Mouse (Mus musculus) monocyte, adult 2 months (primary cell): ENCODE measurements around the gene Rbp2.

Experiments
- DNase-seq, 2 experiments: peaks; one replicate each; pipeline ENCODE4 v3.0.0; 2022; ENCODE audit warnings: low spot score in 2 of 2, low read depth in 1 of 2

Gene Rbp2

GRCm38 (mm10) chr9:98523872-98524271, 38.0 kb downstream of the Rbp2 start:
- no peak for DNase-seq

DNA sequence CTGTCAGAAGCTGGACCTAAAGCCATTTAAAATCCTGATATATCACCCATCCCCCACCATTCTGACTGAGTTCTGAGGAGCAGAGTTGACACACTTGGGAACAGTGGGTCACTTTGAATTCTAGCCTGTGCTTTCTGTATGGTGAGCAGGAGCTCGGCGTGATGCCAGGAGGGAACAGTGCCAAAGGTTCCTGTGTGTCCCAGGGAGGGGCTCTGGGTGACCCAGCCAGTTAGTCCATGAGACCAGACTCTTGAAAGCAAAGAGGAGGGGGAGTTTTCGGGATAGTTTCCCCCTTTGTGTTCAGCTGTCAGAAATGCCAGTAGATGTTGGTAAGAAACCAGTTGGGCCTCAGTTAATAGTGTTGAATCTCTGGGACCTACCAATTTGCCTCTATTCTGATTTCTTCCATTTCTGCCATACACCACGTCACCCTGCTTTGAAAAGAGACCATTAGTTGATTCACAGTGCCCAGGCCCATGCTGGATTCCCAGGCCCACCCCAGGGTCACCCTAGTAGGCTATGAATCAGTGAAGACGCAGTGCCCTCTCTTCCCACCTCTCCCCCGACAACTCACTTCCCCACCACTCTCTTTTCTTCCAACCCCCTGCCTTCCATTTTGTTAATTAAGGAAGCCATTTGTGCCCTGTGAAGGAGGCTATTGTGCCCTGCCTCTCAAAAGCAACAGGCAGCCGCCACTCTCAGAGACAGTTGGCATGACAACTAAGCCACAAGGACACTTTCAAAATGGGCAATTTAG, 39.0 kb downstream of the Rbp2 start:
- no peak for DNase-seq

DNA sequence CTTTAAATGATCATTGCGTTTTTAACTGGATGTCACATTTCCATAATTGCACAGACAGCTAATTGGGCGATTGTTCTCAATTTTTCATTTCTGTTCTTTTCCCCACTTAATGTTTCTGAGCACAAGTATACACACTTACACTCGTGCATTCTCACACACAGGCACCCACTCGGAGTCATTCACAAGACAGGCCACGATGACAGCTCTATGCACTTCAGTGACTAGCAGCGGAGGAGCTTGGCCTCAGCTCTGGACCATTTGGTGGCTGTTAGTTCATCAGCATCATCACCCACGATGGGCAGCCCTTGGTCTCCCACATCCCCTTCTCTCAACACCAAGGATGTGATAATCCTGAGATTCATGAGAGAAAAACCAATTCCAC, 39.6 kb downstream of the Rbp2 start:
- no peak for DNase-seq

- DNase-seq = no peak
Observed at GRCm38 (mm10) chr9:98527226-98527625, 41.3 kb downstream of the Rbp2 start.

GRCm38 (mm10) chr9:98529776-98530175, 43.9 kb downstream of the Rbp2 start:
- DNase-seq = no peak

DNA sequence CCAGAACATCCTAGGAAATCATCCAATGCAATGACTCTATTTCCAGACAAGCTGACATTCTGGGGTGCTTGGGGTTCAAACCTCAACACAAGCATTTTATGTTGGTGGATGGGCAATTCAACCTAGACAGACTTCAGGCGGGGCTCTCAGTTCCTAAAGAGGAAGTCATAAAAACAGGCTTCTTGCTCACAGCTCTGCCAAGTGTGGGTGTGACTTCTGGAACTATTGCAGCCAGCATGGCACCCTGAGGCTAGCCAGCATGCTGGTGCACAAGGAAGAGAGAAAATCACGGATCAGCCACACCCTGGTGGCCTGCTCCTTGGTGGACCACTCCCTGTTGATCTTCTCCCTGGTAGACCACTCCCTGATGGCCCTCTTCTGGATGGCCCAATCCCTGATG, 45.1 kb downstream of the Rbp2 start:
- DNase-seq = no peak

DNA sequence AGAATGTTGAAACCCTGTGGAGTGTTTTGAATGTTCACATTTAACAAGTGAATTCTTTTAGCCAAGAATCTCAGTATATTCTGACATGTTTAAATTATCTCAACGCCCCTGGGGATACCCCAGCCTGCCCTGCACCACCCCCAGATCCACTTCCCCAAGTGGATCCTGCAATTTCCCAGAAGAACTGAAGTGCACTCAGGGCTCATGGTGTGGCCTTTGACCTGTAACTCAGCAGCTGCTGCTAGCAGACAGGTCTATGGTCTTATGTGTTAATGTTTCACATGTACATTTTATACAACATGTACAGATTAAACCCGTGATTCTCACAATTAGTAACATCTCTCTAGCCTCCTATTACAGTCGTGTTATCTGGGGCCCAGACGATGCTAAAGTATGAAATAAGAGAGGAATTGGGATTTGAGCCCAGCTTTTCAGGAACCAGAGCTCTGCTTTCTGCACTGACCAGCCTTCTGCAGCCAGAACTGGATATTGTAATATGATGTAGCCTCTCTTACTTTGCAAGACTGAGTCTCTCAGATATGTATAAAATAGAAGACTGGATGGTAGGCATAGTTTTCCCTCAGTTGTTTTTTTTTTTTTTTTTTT, 48.9 kb downstream of the Rbp2 start:
- no peak for DNase-seq

DNA sequence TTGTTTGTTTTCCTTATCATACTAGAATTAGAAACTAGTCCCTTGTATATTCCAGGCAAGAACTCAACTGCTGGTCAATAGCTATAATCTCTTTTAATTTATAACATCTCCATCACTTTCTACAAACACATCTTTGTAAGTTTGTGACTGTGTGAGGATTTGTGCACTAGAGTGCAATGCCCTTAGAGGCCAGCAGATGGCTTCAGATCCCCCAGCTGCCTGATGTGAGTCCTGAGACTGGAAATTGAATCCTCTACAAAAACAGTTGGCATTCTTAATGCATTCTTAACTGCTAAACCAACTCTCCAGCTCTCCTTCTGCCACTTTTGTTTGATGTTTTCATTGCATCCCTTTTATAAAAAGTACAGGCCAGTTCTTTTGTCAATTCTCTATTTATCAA, 49.8 kb downstream of the Rbp2 start:
- DNase-seq = no peak

- DNase-seq = no peak
Observed at GRCm38 (mm10) chr9:98538017-98538712, 52.2 kb downstream of the Rbp2 start.

DNA sequence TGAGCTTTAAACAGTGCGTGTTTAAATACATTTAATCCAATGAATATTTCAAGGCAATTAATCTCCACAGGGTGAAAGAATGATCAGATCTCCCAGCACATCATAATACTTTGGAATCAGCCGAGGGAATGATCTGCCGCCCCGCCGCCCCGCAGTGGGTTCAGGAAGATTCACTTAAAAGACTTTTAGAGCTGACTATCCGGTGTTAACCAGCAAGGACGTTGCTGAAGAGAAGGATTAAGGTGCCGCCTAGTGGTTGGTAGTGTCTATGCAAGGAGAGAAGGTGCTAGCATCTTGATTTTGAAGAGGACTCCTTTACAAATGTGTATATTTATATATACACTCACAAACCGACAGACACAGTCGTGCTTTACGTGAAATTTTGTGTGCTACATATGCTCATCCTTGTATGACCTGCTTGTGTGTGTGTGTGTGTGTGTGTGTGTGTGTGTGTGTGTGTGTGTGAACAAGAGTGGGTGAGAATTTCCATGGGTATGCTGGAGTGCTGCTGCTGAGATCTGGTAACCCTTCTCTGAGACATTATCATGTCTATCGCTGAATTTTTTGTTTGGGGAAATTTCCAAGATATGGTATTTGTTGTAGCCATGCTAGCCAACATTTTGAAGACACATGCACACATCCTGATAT, 52.9 kb downstream of the Rbp2 start:
- peak in 1 of 2 experiments; percentile 3 for DNase-seq

DNA sequence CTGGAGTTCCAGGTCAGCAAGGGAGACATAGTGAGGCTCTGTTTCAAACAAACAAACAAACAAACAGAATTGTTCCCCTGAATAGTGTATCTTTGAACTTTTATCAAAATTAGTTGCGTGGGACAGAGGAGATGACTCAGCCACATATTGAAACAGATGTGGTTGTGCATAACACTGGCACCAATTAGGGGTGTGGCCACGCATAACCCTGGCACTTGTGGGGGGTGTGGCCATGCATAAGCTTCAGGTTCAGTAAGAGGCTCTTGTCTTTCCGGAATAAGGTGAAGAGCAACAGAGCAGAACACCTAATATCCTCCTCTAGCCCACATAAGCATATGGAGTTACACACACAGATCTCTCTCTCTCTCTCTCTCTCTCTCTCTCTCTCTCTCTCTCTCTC, 58.1 kb downstream of the Rbp2 start:
- no peak for DNase-seq
